Mouse (Mus musculus) forebrain, embryonic 11.5 days (tissue): ENCODE measurements around the gene Tnfaip8l2. TPM values are rescaled to one million over a fixed set of nuclear protein-coding genes. Genes with fewer than 3 reads are reported as not detected.

Experiments
- ATAC-seq: fragments of 200-750 bp; cut with Nextera tagmentation; replicated peaks from 2 replicates; pipeline ENCODE4 v1.8.0; 2017; ENCODE audit warnings: moderate TSS enrichment; ENCODE audit not compliant: low FRiP score
- DNase-seq: peaks from one replicate; pipeline ENCODE4 v3.0.0-alpha.2; 2017; ENCODE audit warnings: low spot score
- H3K27ac ChIP-seq: fragments of 300-500 bp; sonication (generic); 2 replicates; pipeline ENCODE4 v1.5.1; 2014; ENCODE audit warnings: low read depth, low read length
- H3K27me3 ChIP-seq: fragments of 300-500 bp; sonication (generic); 2 replicates; pipeline ENCODE4 v1.6.1; 2014; ENCODE audit warnings: mild to moderate bottlenecking, low read length, mixed read lengths; ENCODE audit not compliant: control insufficient read depth, insufficient read depth
- H3K36me3 ChIP-seq: fragments of 300-500 bp; sonication (generic); 2 replicates; pipeline ENCODE4 v1.6.1; 2014; ENCODE audit warnings: mild to moderate bottlenecking, low read length, moderate library complexity, mixed read lengths; ENCODE audit not compliant: control insufficient read depth, insufficient read depth
- H3K4me1 ChIP-seq: fragments of 300-500 bp; sonication (generic); replicated peaks from 2 replicates; pipeline ENCODE4 v1.6.1; 2014; ENCODE audit warnings: low read length, mixed read lengths; ENCODE audit not compliant: control insufficient read depth, insufficient read depth
- H3K4me2 ChIP-seq: fragments of 300-500 bp; sonication (generic); 2 replicates; pipeline ENCODE4 v1.6.1; 2014; ENCODE audit warnings: low read depth, mild to moderate bottlenecking, low read length, moderate library complexity, mixed read lengths; ENCODE audit not compliant: severe bottlenecking
- H3K4me3 ChIP-seq: fragments of 300-500 bp; sonication (generic); 2 replicates; pipeline ENCODE4 v1.5.1; 2014; ENCODE audit warnings: low read depth, low read length
- H3K9ac ChIP-seq: fragments of 300-500 bp; sonication (generic); 2 replicates; pipeline ENCODE4 v1.6.1; 2014; ENCODE audit warnings: low read length
- H3K9me3 ChIP-seq: fragments of 300-500 bp; sonication (generic); 2 replicates; pipeline ENCODE4 v1.6.1; 2016; ENCODE audit warnings: low read length, mixed read lengths; ENCODE audit not compliant: control insufficient read depth
- WGBS: fragments of 180-500 bp; shearing (Covaris S2); extraction: QIAGEN DNeasy Blood & Tissue Kit; methylation state at CpG from one replicate; pipeline ENCODE4 v1.1.7; 2014; 5-methylcytosine and 5-hydroxymethylcytosine counted together
- polyA plus RNA-seq: library from polyadenylated mRNA; unstranded; fragments of >200 nt; fragmentation: Nextera tagmentation; extraction: Ambion mirVana; gene quantifications from 2 replicates; pipeline ENCODE4 v1.2.1, GENCODE M21; 2014

Gene Tnfaip8l2
- 1.3 and 1.9 TPM in 2 replicates for polyA plus RNA-seq

DNA sequence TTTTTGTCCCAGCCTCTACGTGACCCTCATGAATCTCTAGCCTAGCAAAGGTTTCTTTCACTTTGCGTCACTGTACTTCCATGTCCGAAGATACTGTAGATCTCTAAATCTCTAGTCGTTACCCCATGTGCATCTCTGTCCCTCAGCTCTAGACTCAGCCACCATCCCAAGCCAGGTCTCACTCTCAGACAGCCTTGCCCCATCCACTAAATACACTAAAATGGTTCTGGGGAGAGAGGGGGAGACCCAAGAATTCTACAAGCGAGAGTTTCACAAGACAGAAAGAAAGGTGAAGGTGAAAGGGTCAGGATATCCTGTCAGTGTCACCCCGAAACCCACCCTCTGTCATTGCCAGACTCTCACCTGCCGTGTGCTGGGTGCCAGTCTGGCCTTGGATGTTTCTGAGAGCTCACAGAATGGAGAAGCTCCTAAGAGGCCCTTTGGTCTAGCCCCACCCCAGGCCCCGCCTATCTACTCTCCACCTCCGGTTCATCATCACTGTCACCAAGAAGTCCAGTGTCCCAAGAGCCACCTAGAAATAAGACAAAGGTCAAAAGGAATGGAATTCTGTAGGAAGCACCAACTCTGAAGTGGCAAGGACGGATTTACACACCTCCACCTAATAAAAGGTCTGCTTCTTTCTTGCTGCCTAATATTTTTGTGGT lies at the start of gene Tnfaip8l2:
TSS of gene Tnfaip8l2 (minus strand) at position 409 of the 665 bp plus-strand sequence.
- H3K27ac ChIP-seq, result no peak within 1 kb of the TSS
- no peak within 1 kb of the TSS for H3K4me3 ChIP-seq
- ATAC-seq (no peak), DNase-seq (no peak)
- 85% methylated on average over 10 of the region's 10 CpGs for WGBS
- no peak within 1 kb of the TSS for H3K9ac ChIP-seq
- no peaks in the 10 kb centered on the region for H3K9me3 ChIP-seq
- H3K4me2 ChIP-seq, result no peak within 1 kb of the TSS
- H3K27me3 ChIP-seq, result no peaks in the 10 kb centered on the region
- no peaks in the 10 kb centered on the region for H3K36me3 ChIP-seq
- H3K4me1 ChIP-seq, result no peaks in the 10 kb centered on the region

DNA sequence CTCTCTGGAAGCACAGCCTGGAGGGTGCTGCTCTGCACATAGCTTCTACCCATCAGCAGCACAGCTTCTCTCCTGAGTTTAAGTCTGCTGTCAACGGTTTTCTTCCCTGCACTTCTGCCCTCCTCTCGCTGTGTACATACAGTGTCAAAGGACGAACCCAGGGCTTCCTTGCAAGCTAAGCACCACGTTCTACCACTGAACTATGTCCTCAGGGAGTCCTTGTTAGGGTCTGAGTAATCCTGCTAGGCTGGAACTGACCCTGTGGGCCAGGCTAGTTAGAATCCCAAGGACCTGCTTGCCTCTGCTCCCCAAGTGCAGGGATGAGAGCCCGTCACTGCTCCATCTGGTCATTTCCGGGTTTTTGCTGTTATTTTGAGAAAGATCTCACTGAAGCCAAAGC lies 44.7 kb upstream of the Tnfaip8l2 start:
- Histone ChIP-seq H3K4me3 (no peak overlapping the region), H3K4me2 (no peak overlapping the region), H3K9ac (no peak overlapping the region), H3K27ac (no peak overlapping the region), H3K4me1 (no peaks in the 10 kb centered on the region), H3K36me3 (peaks cover 6% of the 10 kb centered on the region; the same call in 1 of the 2 replicates), H3K9me3 (no peaks in the 10 kb centered on the region), H3K27me3 (no peaks in the 10 kb centered on the region)
- DNase-seq, result no peak
- WGBS, result 88% methylated on average over 6 of the region's 6 CpGs
- no peak for ATAC-seq

DNA sequence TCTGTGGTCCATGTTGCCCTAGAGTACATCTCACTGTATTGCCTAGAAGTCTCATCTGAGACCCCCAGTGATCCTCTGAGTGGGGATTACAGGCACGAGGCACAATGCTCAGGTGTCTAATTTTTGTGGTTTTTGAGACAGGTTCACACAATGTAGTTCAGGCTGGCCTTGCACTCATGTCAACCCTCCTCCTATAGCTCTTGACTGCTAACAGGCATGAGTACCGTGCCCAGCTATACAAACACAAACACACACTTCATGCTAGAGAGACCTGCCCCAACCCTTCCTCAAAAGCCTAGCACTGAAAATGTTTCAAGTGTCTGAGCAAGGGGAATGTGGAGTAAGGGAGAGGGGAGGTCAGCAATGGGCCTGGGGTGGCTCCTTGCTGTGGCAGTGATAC lies 43.9 kb upstream of the Tnfaip8l2 start:
- no peaks in the 10 kb centered on the region for H3K9me3 ChIP-seq

DNA sequence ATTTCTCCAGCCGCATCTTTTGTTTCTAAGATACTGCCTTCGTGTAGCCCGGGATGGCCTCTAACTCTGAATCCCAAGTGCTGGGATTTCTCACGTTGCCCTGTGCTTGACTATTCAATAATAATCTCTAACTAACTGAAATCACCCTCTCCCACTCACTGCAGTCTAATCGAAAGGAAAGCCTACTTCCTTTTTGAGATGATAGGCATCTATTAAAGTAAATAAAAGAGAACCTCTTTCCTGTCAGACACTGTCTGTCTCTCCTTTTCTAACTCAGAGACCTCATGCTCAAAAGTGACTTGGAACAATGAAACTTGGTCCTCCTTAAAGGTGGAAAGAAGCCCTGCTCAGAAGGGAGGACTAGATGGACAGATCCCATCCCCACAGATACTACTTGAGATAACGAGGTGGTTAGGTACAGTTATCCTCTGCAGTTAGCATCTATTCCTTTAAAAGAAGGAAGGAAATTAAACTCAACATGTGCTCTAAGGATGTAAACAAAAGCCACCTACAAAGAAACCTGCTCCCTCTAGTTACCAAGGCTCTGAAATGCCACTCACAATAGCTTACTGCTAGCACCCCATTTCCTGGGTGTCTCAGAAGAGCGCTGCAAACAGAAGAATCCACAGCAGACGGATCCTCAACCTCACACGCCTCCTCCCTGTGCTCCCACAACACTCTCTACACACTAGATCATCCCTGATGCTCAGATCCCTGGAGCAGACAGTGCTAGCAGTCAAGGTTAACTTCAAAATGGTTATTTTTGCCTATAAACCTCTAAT lies 42.8 kb upstream of the Tnfaip8l2 start:
- 91% methylated on average over 9 of the region's 9 CpGs for WGBS
- Histone ChIP-seq H3K4me2 (no peak overlapping the region), H3K4me1 (no peaks in the 10 kb centered on the region), H3K9me3 (no peaks in the 10 kb centered on the region), H3K4me3 (no peak overlapping the region), H3K27me3 (no peaks in the 10 kb centered on the region), H3K27ac (no peak overlapping the region), H3K36me3 (peaks cover 6% of the 10 kb centered on the region; the same call in 1 of the 2 replicates), H3K9ac (no peak overlapping the region)
- no peak for ATAC-seq
- no peak for DNase-seq

More for the DNA sequence above, 43.9 kb upstream of the Tnfaip8l2 start:
- DNase-seq (no peak), ATAC-seq (no peak)
- peaks cover 6% of the 10 kb centered on the region; the same call in 1 of the 2 replicates for H3K36me3 ChIP-seq
- H3K4me3 ChIP-seq, result no peak overlapping the region
- no peaks in the 10 kb centered on the region for H3K27me3 ChIP-seq
- no peak overlapping the region for H3K9ac ChIP-seq
- 95% methylated on average over 2 of the region's 2 CpGs for WGBS
- no peaks in the 10 kb centered on the region for H3K4me1 ChIP-seq
- H3K4me2 ChIP-seq, result no peak overlapping the region
- no peak overlapping the region for H3K27ac ChIP-seq

DNA sequence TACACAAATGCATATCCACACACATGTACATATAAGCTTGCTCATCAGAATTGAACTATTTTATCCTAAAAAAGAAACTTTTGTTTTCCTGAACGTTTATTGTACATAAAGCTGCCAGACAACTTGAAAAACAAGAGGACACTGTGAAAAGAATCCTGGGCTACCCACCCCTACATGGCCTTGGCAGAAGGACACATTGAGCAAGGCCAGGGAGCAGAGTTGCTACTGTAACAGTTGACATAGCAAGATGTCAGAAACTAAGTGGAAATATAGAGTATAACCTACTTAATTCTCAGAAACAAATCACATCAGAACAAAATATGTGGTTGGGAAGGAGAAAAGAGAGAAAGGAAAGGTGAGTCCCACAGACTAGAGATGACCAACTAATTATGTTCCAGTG lies 39.7 kb upstream of the Tnfaip8l2 start:
- no peaks in the 10 kb centered on the region for H3K27me3 ChIP-seq
- no peak overlapping the region for H3K4me2 ChIP-seq
- H3K4me1 ChIP-seq, result no peaks in the 10 kb centered on the region
- no peak overlapping the region for H3K27ac ChIP-seq
- DNase-seq (no peak), ATAC-seq (no peak)
- H3K36me3 ChIP-seq, result no peaks in the 10 kb centered on the region; the same call in 1 of the 2 replicates
- WGBS, result 61% methylated on average over 1 of the region's 1 CpGs
- H3K9me3 ChIP-seq, result no peaks in the 10 kb centered on the region
- no peak overlapping the region for H3K9ac ChIP-seq
- no peak overlapping the region for H3K4me3 ChIP-seq

GRCm38 (mm10) chr3:95179890-95180289 lies 37.7 kb upstream of the Tnfaip8l2 start:
- Histone ChIP-seq H3K4me3 (no peak overlapping the region), H3K4me1 (no peaks in the 10 kb centered on the region), H3K27me3 (no peaks in the 10 kb centered on the region), H3K9me3 (no peaks in the 10 kb centered on the region), H3K36me3 (no peaks in the 10 kb centered on the region), H3K9ac (no peak overlapping the region), H3K4me2 (no peak overlapping the region), H3K27ac (no peak overlapping the region)
- no peak for ATAC-seq
- 75% methylated on average over 3 of the region's 3 CpGs for WGBS
- DNase-seq, result no peak

- no peak overlapping the region for H3K9ac ChIP-seq
- no peaks in the 10 kb centered on the region for H3K36me3 ChIP-seq
- no peaks in the 10 kb centered on the region for H3K4me1 ChIP-seq
- peaks cover under 1% of the 10 kb centered on the region for H3K27me3 ChIP-seq
- no peak overlapping the region for H3K4me3 ChIP-seq
- 91% methylated on average over 5 of the region's 5 CpGs for WGBS
- no peak for ATAC-seq
- no peak overlapping the region for H3K4me2 ChIP-seq
- H3K9me3 ChIP-seq, result no peaks in the 10 kb centered on the region
- DNase-seq, result no peak
- H3K27ac ChIP-seq, result no peak overlapping the region; the same call in 1 of the 2 replicates
Measured at GRCm38 (mm10) chr3:95178948-95179347, 36.8 kb upstream of the Tnfaip8l2 start.

GRCm38 (mm10) chr3:95177583-95177982 lies 35.4 kb upstream of the Tnfaip8l2 start:
- ATAC-seq, result no peak
- no peak overlapping the region for H3K4me3 ChIP-seq
- H3K4me1 ChIP-seq, result peaks cover 7% of the 10 kb centered on the region
- WGBS, result 80% methylated on average over 6 of the region's 6 CpGs
- no peak overlapping the region for H3K9ac ChIP-seq
- H3K4me2 ChIP-seq, result no peak overlapping the region
- DNase-seq, result no peak
- no peak overlapping the region for H3K27ac ChIP-seq
- H3K36me3 ChIP-seq, result no peaks in the 10 kb centered on the region
- H3K27me3 ChIP-seq, result peaks cover 14% of the 10 kb centered on the region
- no peaks in the 10 kb centered on the region for H3K9me3 ChIP-seq
